Mouse (Mus musculus): ENCODE results near the gene Slc39a5. TPM values are rescaled to one million over a fixed set of nuclear protein-coding genes. Genes with fewer than 3 reads are reported as not detected.
A peak's percentile ranks its signal among the peaks of the same experiment; 100 is the strongest.

The Slc39a5 gene
- total RNA-seq, 2 experiments from 2014 or later = not detected

GRCm38 (mm10) chr10:128410560-128410845, 9.5 kb upstream of the Slc39a5 start:
- no peak for DNase-seq

- DNase-seq = peak; percentile 98 to 99
Observed at GRCm38 (mm10) chr10:128409692-128410559, 8.9 kb upstream of the Slc39a5 start.

GRCm38 (mm10) chr10:128408591-128409535, 7.8 kb upstream of the Slc39a5 start:
- DNase-seq = no peak

GRCm38 (mm10) chr10:128403931-128404330, 2.9 kb upstream of the Slc39a5 start:
- no peak for DNase-seq

GRCm38 (mm10) chr10:128401638-128402037, 609 bp upstream of the Slc39a5 start:
- DNase-seq = no peak

GRCm38 (mm10) chr10:128400338-128400737, 691 bp downstream of the Slc39a5 start:
- no peak for DNase-seq

GRCm38 (mm10) chr10:128397466-128397865, 3.6 kb downstream of the Slc39a5 start:
- peak; percentile 48 to 65 for DNase-seq

GRCm38 (mm10) chr10:128396716-128397264, 4.2 kb downstream of the Slc39a5 start:
- DNase-seq = no peak

- DNase-seq = no peak
Observed at GRCm38 (mm10) chr10:128396017-128396673, 4.9 kb downstream of the Slc39a5 start.

GRCm38 (mm10) chr10:128391850-128392249, 9.2 kb downstream of the Slc39a5 start:
- DNase-seq = peak; percentile 49 to 77

GRCm38 (mm10) chr10:128390366-128390765, 10.7 kb downstream of the Slc39a5 start:
- DNase-seq = no peak

GRCm38 (mm10) chr10:128389570-128389969, 11.5 kb downstream of the Slc39a5 start:
- DNase-seq = no peak

GRCm38 (mm10) chr10:128388941-128389340, 12.1 kb downstream of the Slc39a5 start:
- DNase-seq = no peak

- DNase-seq = no peak
Observed at GRCm38 (mm10) chr10:128385902-128386301, 15.1 kb downstream of the Slc39a5 start.

GRCm38 (mm10) chr10:128382482-128382881, 18.5 kb downstream of the Slc39a5 start:
- DNase-seq = no peak

- no peak for DNase-seq
Observed at GRCm38 (mm10) chr10:128380565-128380964, 20.5 kb downstream of the Slc39a5 start.

- DNase-seq = peak in 1 of 2 experiments; percentile 65
Observed at GRCm38 (mm10) chr10:128379260-128379659, 21.8 kb downstream of the Slc39a5 start.

GRCm38 (mm10) chr10:128378462-128378861, 22.6 kb downstream of the Slc39a5 start:
- peak in 1 of 2 experiments; percentile 33 for DNase-seq

- DNase-seq = no peak
Observed at GRCm38 (mm10) chr10:128377940-128378448, 23.0 kb downstream of the Slc39a5 start.

- DNase-seq = peak; percentile 35 to 60
Observed at GRCm38 (mm10) chr10:128377222-128377939, 23.6 kb downstream of the Slc39a5 start.

Data from heart, adult 18-20 months (tissue).